Mouse (Mus musculus) erythroblast, embryonic 14.5 days (primary cell): ENCODE measurements around the gene Agap1.

Experiments used
- GATA1 ChIP-seq: IDR thresholded peaks from 2 replicates; pipeline ENCODE4 v1.6.1; 2012; ENCODE audit warnings: low read length, inconsistent platforms, mixed read lengths
- TAL1 ChIP-seq: IDR thresholded peaks from 3 replicates; pipeline ENCODE4 v1.6.1; 2012; ENCODE audit warnings: low read length, inconsistent platforms, mixed read lengths

- TF ChIP-seq GATA1 (no peak), TAL1 (no peak)
These were observed 136.4 kb downstream of the Agap1 start for GRCm38 (mm10) chr1:89590994-89591393.
